Mouse (Mus musculus): Measurements from ENCODE around the gene Sugct.

- TF ChIP-seq FLI1 (IDR thresholded peaks at IDR 0.05; ENCODE audit: low read length) (no peak), GATA1 (IDR thresholded peaks at IDR 0.05; ENCODE audit: borderline replicate concordance, low read length) (no peak)
These were observed 717.6 kb downstream of the Sugct start for GRCm38 (mm10) chr13:16977743-16978142.
